Mouse (Mus musculus) neural tube, embryonic 12.5 days (tissue): ENCODE data around the gene Pcnx. TPM values are rescaled to one million over a fixed set of nuclear protein-coding genes. Genes with fewer than 3 reads are reported as not detected.
"Not testable (repeated sequence)": the region's sequence is repeated elsewhere in the genome, so short reads cannot be mapped to it uniquely, and the experiment has no call there.

Experiments used
- ATAC-seq: fragments of 200-750 bp; cut with Nextera tagmentation; 2 replicates; pipeline ENCODE4 v1.8.0; 2017; ENCODE audit warnings: low read depth, mild to moderate bottlenecking, moderate TSS enrichment, moderate library complexity; ENCODE audit not compliant: low FRiP score
- H3K27ac ChIP-seq: fragments of 300-500 bp; sonication (generic); 2 replicates; pipeline ENCODE4 v1.5.1; 2016
- H3K27me3 ChIP-seq: fragments of 300-500 bp; sonication (generic); replicated peaks from 2 replicates; pipeline ENCODE4 v1.6.1; 2016; ENCODE audit warnings: mild to moderate bottlenecking
- H3K36me3 ChIP-seq: fragments of 300-500 bp; sonication (generic); 2 replicates; pipeline ENCODE4 v1.6.1; 2016; ENCODE audit warnings: mild to moderate bottlenecking
- H3K4me1 ChIP-seq: fragments of 300-500 bp; sonication (generic); 2 replicates; pipeline ENCODE4 v1.6.1; 2016
- H3K4me2 ChIP-seq: fragments of 300-500 bp; sonication (generic); replicated peaks from 2 replicates; pipeline ENCODE4 v1.6.1; 2016; ENCODE audit warnings: mild to moderate bottlenecking
- H3K4me3 ChIP-seq: fragments of 300-500 bp; sonication (generic); 2 replicates; pipeline ENCODE4 v1.5.1; 2016
- H3K9ac ChIP-seq: fragments of 300-500 bp; sonication (generic); 2 replicates; pipeline ENCODE4 v1.6.1; 2016; ENCODE audit warnings: mild to moderate bottlenecking
- H3K9me3 ChIP-seq: fragments of 300-500 bp; sonication (generic); 2 replicates; pipeline ENCODE4 v1.6.1; 2016; ENCODE audit warnings: mild to moderate bottlenecking
- WGBS: fragments of 180-500 bp; shearing (Covaris S2); methylation state at CpG from one replicate; pipeline ENCODE4 v1.1.7; 2016; 5-methylcytosine and 5-hydroxymethylcytosine counted together
- polyA plus RNA-seq: library from polyadenylated mRNA; unstranded; fragments of >200 nt; fragmentation: Nextera tagmentation; extraction: Ambion mirVana; gene quantifications from 2 replicates; pipeline ENCODE4 v1.2.1, GENCODE M21; 2016

Pcnx gene
- polyA plus RNA-seq, 1 experiment from 2014 or later, result 11.7 TPM

GRCm38 (mm10) chr12:81992106-81992505, 132.3 kb downstream of the Pcnx start:
- no peak overlapping the region for H3K9ac ChIP-seq
- 93% methylated on average over 4 of the region's 4 CpGs for WGBS
- H3K36me3 ChIP-seq, result peaks cover 70% of the 10 kb centered on the region
- H3K9me3 ChIP-seq, result no peaks in the 10 kb centered on the region
- H3K4me2 ChIP-seq, result no peak overlapping the region
- H3K27me3 ChIP-seq, result no peaks in the 10 kb centered on the region
- H3K4me3 ChIP-seq, result no peak overlapping the region
- no peaks in the 10 kb centered on the region for H3K4me1 ChIP-seq
- ATAC-seq, result no peak
- no peak overlapping the region for H3K27ac ChIP-seq

GRCm38 (mm10) chr12:81992996-81993395, 133.2 kb downstream of the Pcnx start:
- Histone ChIP-seq H3K9me3 (no peaks in the 10 kb centered on the region), H3K4me3 (no peak overlapping the region), H3K4me1 (no peaks in the 10 kb centered on the region), H3K9ac (no peak overlapping the region), H3K27me3 (no peaks in the 10 kb centered on the region), H3K27ac (no peak overlapping the region), H3K36me3 (peaks cover 63% of the 10 kb centered on the region), H3K4me2 (no peak overlapping the region)
- ATAC-seq, result no peak
- WGBS, result 90% methylated on average over 6 of the region's 6 CpGs

- Histone ChIP-seq H3K36me3 (peaks cover 55% of the 10 kb centered on the region), H3K4me3 (no peak overlapping the region), H3K4me1 (no peaks in the 10 kb centered on the region), H3K9ac (no peak overlapping the region), H3K27me3 (no peaks in the 10 kb centered on the region), H3K27ac (no peak overlapping the region), H3K4me2 (no peak overlapping the region), H3K9me3 (no peaks in the 10 kb centered on the region)
- WGBS, result 92% methylated on average over 20 of the region's 20 CpGs
- ATAC-seq, result no peak
Observed at GRCm38 (mm10) chr12:81994911-81995667, 135.3 kb downstream of the Pcnx start.

- H3K9me3 ChIP-seq, result no peaks in the 10 kb centered on the region
- H3K27me3 ChIP-seq, result no peaks in the 10 kb centered on the region
- WGBS, result 80% methylated on average over 14 of the region's 14 CpGs
- no peak overlapping the region for H3K9ac ChIP-seq
- H3K4me3 ChIP-seq, result no peak overlapping the region
- no peak overlapping the region for H3K4me2 ChIP-seq
- no peaks in the 10 kb centered on the region for H3K4me1 ChIP-seq
- no peak for ATAC-seq
- H3K27ac ChIP-seq, result no peak overlapping the region
- H3K36me3 ChIP-seq, result peaks cover 41% of the 10 kb centered on the region
Observed at GRCm38 (mm10) chr12:81996679-81997362, 137.0 kb downstream of the Pcnx start.

- H3K9me3 ChIP-seq, result no peaks in the 10 kb centered on the region
- no peak overlapping the region for H3K4me2 ChIP-seq
- no peak overlapping the region for H3K4me3 ChIP-seq
- no peak overlapping the region for H3K9ac ChIP-seq
- peaks cover 35% of the 10 kb centered on the region for H3K36me3 ChIP-seq
- H3K27ac ChIP-seq, result no peak overlapping the region
- H3K4me1 ChIP-seq, result no peaks in the 10 kb centered on the region
- WGBS, result 56% methylated on average over 3 of the region's 3 CpGs
- H3K27me3 ChIP-seq, result no peaks in the 10 kb centered on the region
- ATAC-seq, result no peak
Observed at GRCm38 (mm10) chr12:81997497-81997896, 137.7 kb downstream of the Pcnx start.

GRCm38 (mm10) chr12:82002697-82003096, 142.9 kb downstream of the Pcnx start:
- H3K9ac ChIP-seq, H3K9me3 ChIP-seq, H3K27me3 ChIP-seq, H3K4me3 ChIP-seq, H3K4me2 ChIP-seq, H3K4me1 ChIP-seq, H3K36me3 ChIP-seq, H3K27ac ChIP-seq: not testable (repeated sequence)
- ATAC-seq, result peak; percentile 84
- WGBS, result no CpG with 5 or more reads among the region's 6 CpGs

GRCm38 (mm10) chr12:82025901-82026633, 166.2 kb downstream of the Pcnx start:
- H3K27ac ChIP-seq, H3K9me3 ChIP-seq, H3K9ac ChIP-seq, ATAC-seq, H3K36me3 ChIP-seq, H3K4me3 ChIP-seq, H3K4me1 ChIP-seq, H3K4me2 ChIP-seq, H3K27me3 ChIP-seq: not testable (repeated sequence)
- WGBS, result no CpG with 5 or more reads among the region's 6 CpGs

- H3K4me3 ChIP-seq, H3K4me1 ChIP-seq, H3K36me3 ChIP-seq, H3K9me3 ChIP-seq, H3K27me3 ChIP-seq, H3K27ac ChIP-seq, H3K4me2 ChIP-seq, H3K9ac ChIP-seq: not testable (repeated sequence)
- no CpG with 5 or more reads among the region's 6 CpGs for WGBS
- ATAC-seq, result peak; percentile 82
Observed at GRCm38 (mm10) chr12:82033524-82033923, 173.7 kb downstream of the Pcnx start.

- H3K9ac ChIP-seq, H3K9me3 ChIP-seq, H3K4me3 ChIP-seq, H3K27me3 ChIP-seq, H3K4me1 ChIP-seq, H3K4me2 ChIP-seq, ATAC-seq, H3K36me3 ChIP-seq, H3K27ac ChIP-seq: not testable (repeated sequence)
- no CpG with 5 or more reads among the region's 6 CpGs for WGBS
Observed at GRCm38 (mm10) chr12:82033973-82034372, 174.2 kb downstream of the Pcnx start.

GRCm38 (mm10) chr12:82044078-82044477, 184.3 kb downstream of the Pcnx start:
- not testable (repeated sequence) for H3K4me2 ChIP-seq, H3K4me1 ChIP-seq, H3K9me3 ChIP-seq, H3K9ac ChIP-seq, H3K4me3 ChIP-seq, H3K27ac ChIP-seq, ATAC-seq, H3K27me3 ChIP-seq, H3K36me3 ChIP-seq
- WGBS, result no CpG with 5 or more reads among the region's 4 CpGs
